Mouse (Mus musculus): ENCODE measurements around the gene Foxn3.

- TF ChIP-seq POLR2A (IDR thresholded peaks at IDR 0.05; ENCODE audit: insufficient read depth, low read depth, low read length): no peak
- TF ChIP-seq CTCF (IDR thresholded peaks at IDR 0.05; ENCODE audit: insufficient read depth, low read depth, low read length): no peak
Observed at GRCm38 (mm10) chr12:99587338-99587737, 24.0 kb upstream of the Foxn3 start.

Measured in olfactory bulb, adult 2 months (tissue).